Mouse (Mus musculus): ENCODE measurements at regions not wholly inside any gene's neighbourhood (a gene's known extent, or its start where the extent isn't known, plus 50 kb on each side); places are given as distances from the start of the nearest gene placed in this dataset.

DNA sequence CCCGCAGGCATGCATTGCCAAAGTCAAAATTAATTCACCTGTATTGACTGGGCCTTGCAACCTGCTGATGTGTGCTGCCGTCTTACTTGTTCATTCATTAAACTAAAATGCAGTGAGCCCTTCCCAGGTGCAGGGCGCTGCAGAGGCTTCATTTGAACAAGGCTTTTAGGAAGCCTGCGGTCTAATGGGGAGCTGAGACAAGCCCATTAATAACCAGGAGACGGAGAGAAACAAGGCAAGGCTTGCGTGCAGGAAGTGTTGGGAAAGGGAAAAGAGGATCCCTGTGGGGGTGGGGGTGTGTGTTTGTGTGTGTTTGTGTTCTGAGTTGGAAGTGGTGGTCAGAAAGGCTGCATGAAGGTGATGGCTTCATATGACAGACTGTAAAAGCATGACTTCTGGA, 215.6 kb downstream of the Bcor start:
- ATAC-seq (ENCODE audit: insufficient number of reproducible peaks, low FRiP score, low TSS enrichment) = no peak

DNA sequence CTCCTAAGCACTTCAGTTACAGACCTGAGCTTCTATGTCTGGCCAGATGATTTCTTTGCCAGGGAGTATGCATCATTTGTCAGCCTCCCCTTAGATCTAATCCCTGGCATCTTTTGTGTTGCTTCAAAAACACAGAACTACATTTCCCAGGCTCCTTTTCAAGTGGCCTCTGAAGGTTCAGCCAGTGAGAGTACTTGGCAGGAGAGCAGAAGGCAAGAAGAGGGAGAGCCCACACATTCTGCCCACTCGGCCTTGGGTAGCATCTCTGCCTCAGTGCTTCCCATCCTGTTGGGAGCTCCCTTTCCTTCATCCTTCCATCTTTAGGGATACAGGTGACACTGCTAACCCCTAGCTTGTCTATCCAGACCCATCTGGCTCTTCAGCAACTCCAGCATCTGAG, 214.9 kb downstream of the Bcor start:
- ATAC-seq (ENCODE audit: insufficient number of reproducible peaks, low FRiP score, low TSS enrichment) = no peak

DNA sequence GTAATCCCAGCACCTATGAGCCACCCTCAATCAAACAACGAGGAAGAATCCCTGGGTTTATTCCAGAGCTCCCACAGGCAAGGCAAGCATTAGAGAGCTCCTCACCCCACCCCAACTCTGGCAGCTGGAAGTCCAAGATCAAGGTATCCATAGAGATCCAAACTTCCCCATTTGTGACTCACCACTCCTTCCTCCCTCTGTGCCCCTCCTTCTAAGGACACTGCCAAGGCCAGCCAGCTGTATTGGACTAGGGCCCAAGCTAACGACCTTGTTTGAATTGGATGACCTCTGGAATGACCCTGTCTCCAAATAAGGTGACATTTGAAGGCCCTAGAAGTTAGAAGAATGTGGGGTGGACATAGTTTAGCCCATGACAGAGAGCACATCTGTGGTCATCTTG, 208.0 kb downstream of the Bcor start:
- ATAC-seq (ENCODE audit: insufficient number of reproducible peaks, low FRiP score, low TSS enrichment) = no peak

DNA sequence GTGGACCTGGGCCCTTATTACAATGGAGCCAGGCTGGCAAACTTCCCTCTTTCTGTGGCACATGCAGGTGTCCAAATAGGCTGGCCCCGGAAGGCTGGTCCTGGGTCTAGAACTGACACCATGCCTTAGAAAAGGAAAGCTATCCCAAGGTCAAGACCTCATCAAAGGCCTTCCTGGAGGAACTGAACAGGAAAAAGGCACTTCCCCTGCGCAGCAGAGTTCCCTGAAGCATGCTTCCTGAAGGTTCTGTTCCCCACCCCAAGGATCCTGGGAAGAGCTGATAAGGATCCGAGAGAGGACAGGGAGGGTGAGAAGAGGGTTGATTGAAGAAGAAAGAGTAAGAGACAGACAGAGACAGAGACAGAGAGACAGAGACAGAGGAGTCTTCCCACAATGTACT, 204.0 kb downstream of the Bcor start:
- ATAC-seq (ENCODE audit: insufficient number of reproducible peaks, low FRiP score, low TSS enrichment) = no peak

DNA sequence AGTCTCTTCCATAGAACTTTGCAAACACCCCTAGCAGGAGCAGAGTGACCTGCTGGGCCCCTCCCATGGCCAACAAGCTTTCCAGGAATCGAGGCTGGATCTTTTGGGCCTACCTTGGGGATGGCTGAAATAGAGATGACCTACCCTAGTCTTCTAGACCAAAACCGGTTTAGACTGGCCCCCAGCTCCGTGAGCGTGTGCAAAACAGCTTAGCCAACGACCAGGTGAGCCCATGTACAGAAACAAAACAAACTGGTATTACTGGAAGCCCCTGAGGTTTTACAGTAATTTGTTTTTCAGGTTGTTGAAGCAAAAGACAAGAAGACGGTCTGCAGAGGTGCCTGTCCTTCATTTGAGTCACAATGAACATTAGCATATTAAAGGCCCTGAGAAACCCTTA, 203.1 kb downstream of the Bcor start:
- no peak for ATAC-seq (ENCODE audit: insufficient number of reproducible peaks, low FRiP score, low TSS enrichment)

DNA sequence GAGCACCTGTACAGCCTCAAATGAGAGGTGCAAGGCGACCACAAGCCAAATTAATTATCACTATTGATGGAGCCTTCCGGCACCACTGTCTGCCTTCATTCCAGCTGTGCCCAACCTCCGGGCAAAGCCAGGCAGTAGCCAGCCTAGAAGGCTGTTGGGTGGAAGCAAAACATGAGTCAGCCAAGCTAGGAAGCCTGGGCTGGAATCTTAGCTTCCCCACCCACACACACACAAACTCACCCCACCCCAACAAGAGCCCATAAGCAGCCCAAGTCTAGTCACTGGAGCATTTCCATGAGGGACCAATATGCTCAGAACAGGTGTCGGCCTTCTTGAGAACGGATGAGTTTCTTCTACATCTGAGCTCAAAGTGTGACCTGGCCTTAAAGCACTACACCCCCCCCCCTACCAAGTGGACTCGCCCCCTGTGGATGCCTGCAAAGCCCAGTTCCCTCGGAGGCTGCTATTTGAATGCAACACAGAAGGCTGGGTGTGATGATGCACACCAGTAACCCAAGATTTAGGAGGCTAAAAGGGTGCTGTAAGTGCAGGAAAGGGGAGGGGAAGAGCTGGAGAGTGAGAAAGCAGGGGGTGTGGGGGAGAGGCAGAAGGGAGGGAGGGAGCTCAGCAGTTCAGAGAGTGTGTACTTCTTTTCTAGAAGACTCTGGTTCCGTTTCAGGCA, 200.1 kb downstream of the Bcor start:
- no peak for ATAC-seq (ENCODE audit: insufficient number of reproducible peaks, low FRiP score, low TSS enrichment)

DNA sequence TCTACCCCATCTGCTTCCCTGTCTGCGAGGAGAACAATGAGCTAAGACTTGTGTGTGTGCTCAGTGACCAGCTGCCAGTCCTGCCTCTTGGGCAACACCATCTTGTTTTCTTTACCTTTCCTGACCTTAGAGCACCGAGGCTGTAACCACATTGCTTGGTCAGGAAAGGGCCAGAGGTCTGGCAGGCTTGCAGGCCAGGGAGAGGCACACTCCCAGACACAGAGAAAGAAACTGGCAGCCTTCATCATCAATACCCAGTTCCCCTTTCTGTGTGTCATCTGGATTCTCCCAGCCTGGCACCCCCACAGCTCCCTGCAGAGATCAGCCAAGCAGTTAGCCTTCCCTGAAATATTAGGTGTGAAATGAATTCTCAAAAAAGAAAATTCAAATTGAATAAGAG, 198.8 kb downstream of the Bcor start:
- no peak for ATAC-seq (ENCODE audit: insufficient number of reproducible peaks, low FRiP score, low TSS enrichment)

DNA sequence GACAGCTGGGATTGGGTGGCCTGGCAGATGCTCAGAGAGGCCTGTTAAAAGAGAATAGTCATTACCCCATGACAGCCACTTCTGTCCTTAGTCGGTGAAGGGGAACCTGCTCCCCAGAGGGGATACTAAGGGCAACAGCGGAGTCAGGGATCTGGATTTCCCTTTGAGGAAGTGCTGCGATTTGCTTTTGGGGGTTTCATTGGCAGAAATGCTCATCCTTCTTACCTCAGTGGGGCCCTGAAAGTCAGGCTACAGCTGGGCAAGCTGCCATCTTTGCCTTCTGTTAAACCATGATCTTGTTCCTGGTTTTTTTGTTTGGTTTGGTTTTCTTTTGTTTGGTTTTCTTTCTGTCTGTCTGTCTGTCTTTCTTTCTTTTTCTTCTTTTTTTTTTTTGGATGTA, 195.7 kb downstream of the Bcor start:
- ATAC-seq (ENCODE audit: insufficient number of reproducible peaks, low FRiP score, low TSS enrichment) = no peak

DNA sequence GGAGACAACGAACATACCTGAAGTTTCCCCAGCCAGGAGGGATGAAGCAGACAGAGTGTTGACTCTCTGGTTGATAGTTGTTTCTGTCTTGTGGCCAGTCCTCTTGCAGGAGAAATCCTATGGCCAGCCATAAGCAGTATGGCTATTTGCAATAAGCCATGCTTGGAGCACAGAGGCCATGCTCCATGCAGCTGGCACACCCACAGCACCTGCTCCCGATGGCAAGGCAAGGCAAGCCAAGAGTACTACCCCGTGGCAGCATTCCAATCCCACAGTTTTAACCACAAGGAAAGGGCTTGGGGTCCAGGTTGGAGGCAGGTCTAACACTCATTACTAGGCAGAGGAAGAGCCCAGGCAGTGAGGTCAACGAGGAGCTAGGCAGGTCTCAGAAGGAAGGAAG, 181.5 kb downstream of the Bcor start:
- no peak for ATAC-seq (ENCODE audit: insufficient number of reproducible peaks, low FRiP score, low TSS enrichment)

DNA sequence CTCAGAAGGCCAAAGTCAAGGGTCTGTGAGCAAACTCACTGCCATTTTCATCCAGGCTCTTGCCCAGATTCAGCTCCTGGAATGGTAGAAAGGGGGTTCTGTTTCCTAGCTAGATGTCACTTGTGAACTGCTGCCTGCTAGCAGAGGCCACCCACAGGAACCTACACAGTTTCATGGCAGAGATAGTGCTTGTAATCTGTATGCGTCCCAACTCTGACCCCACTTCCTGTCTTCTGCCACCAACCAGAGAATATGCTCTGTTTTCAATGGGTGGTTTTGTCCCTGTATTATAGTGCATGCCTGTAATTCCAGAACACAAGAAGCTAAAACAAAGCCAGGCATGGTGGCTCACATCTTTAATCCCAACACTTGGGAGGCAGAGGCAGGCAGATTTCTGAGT, 176.9 kb downstream of the Bcor start:
- no peak for ATAC-seq (ENCODE audit: insufficient number of reproducible peaks, low FRiP score, low TSS enrichment)

Data from cerebellum, adult (tissue).